Mouse (Mus musculus) urinary bladder, adult 18-20 months (tissue): Measurements from ENCODE around the gene Stk40.

ENCODE experiments used
- DNase-seq, 2 experiments: peaks; one replicate each; pipeline ENCODE4 v3.0.0; 2022; ENCODE audit warnings: low spot score in 2 of 2, mixed read lengths in 2 of 2

Stk40 gene

GRCm38 (mm10) chr4:126097711-126098253, 6.0 kb upstream of the Stk40 start:
- DNase-seq: no peak

GRCm38 (mm10) chr4:126099365-126099764, 4.4 kb upstream of the Stk40 start:
- DNase-seq: no peak

GRCm38 (mm10) chr4:126100764-126101163, 3.0 kb upstream of the Stk40 start:
- DNase-seq: no peak

GRCm38 (mm10) chr4:126102061-126102841, 1.5 kb upstream of the Stk40 start:
- no peak for DNase-seq

GRCm38 (mm10) chr4:126103057-126103581, 638 bp upstream of the Stk40 start:
- DNase-seq: peak; percentile 79 to 94

GRCm38 (mm10) chr4:126104261-126105075, 711 bp downstream of the Stk40 start:
- DNase-seq: peak in 1 of 2 experiments; percentile 43

GRCm38 (mm10) chr4:126105131-126105783, 1.5 kb downstream of the Stk40 start:
- DNase-seq: no peak

- no peak for DNase-seq
Measured at GRCm38 (mm10) chr4:126108061-126108740, 4.4 kb downstream of the Stk40 start.

GRCm38 (mm10) chr4:126109613-126110373, 6.0 kb downstream of the Stk40 start:
- DNase-seq: no peak

GRCm38 (mm10) chr4:126110374-126111152, 6.8 kb downstream of the Stk40 start:
- DNase-seq: peak; percentile 80 to 88

- no peak for DNase-seq
Measured at GRCm38 (mm10) chr4:126111153-126111549, 7.4 kb downstream of the Stk40 start.

GRCm38 (mm10) chr4:126113243-126113642, 9.5 kb downstream of the Stk40 start:
- DNase-seq: no peak

GRCm38 (mm10) chr4:126113943-126114342, 10.2 kb downstream of the Stk40 start:
- DNase-seq: no peak

GRCm38 (mm10) chr4:126115411-126115810, 11.7 kb downstream of the Stk40 start:
- no peak for DNase-seq

GRCm38 (mm10) chr4:126115871-126116521, 12.2 kb downstream of the Stk40 start:
- DNase-seq: no peak

GRCm38 (mm10) chr4:126117116-126117515, 13.4 kb downstream of the Stk40 start:
- DNase-seq: no peak

GRCm38 (mm10) chr4:126118651-126119050, 14.9 kb downstream of the Stk40 start:
- DNase-seq: no peak

GRCm38 (mm10) chr4:126119051-126119450, 15.3 kb downstream of the Stk40 start:
- DNase-seq: no peak

GRCm38 (mm10) chr4:126120052-126120451, 16.3 kb downstream of the Stk40 start:
- DNase-seq: no peak
